8 mouse cellular contexts compared by ENCODE assay signal in genomic region chr4:146167879-146168532, GRCm38 (mm10). TPM values are rescaled to one million over a fixed set of nuclear protein-coding genes. Genes with fewer than 3 reads are reported as not detected.
A peak's percentile ranks its signal among the peaks of the same experiment; 100 is the strongest.
DNase-seq lines count a peak whose midpoint lies in the region; ATAC-seq and TF ChIP-seq lines count a peak whose summit lies in the region.
"Not testable (repeated sequence)": the region's sequence is repeated elsewhere in the genome, so short reads cannot be mapped to it uniquely, and the experiment has no call there.

No protein-coding gene starts in this region.

- 82% methylated on average over 10 of the region's 10 CpGs for WGBS in embryonic facial prominence, embryonic 11.5 days
- 85% methylated on average over 10 of the region's 10 CpGs for WGBS in hindbrain, embryonic 15.5 days
- WGBS in kidney, postnatal 0 days: 84% methylated on average over 10 of the region's 10 CpGs
- WGBS in lung, embryonic 16.5 days: 77% methylated on average over 10 of the region's 10 CpGs
- WGBS in neural tube, embryonic 15.5 days: 86% methylated on average over 10 of the region's 10 CpGs

- peak; percentile 57 for DNase-seq in ES-CJ7 (ENCODE audit: low read depth, low spot score)
- not testable (repeated sequence) for DNase-seq in embryonic facial prominence, embryonic 11.5 days (ENCODE audit: low spot score)
- DNase-seq in heart, adult 11 months: peak; percentile 96
- peak; percentile 7 for DNase-seq in kidney, postnatal 0 days (ENCODE audit: low spot score)
- DNase-seq in urinary bladder, adult 2 months (ENCODE audit: low spot score): peak; percentile 25

- not testable (repeated sequence) for TF ChIP-seq CTCF in kidney, postnatal 0 days (IDR thresholded peaks at IDR 0.05; ENCODE audit: low read depth)

- not testable (repeated sequence) for H3K9ac ChIP-seq in embryonic facial prominence, embryonic 11.5 days (replicated peaks; ENCODE audit: low read length); hindbrain, embryonic 15.5 days; kidney, postnatal 0 days (ENCODE audit: low read depth, low read length); lung, embryonic 16.5 days (ENCODE audit: low read length); neural tube, embryonic 15.5 days (replicated peaks)

- not testable (repeated sequence) for H3K4me1 ChIP-seq in embryonic facial prominence, embryonic 11.5 days (ENCODE audit: control insufficient read depth, insufficient read depth, low read length); hindbrain, embryonic 15.5 days (replicated peaks); kidney, postnatal 0 days (replicated peaks; ENCODE audit: insufficient read depth, low read length); lung, embryonic 16.5 days (replicated peaks; ENCODE audit: control insufficient read depth, insufficient read depth, low read length); neural tube, embryonic 15.5 days

- not testable (repeated sequence) for H3K27me3 ChIP-seq in embryonic facial prominence, embryonic 11.5 days (ENCODE audit: control insufficient read depth, insufficient read depth, low read length); hindbrain, embryonic 15.5 days; kidney, postnatal 0 days (ENCODE audit: insufficient read depth, low read length); lung, embryonic 16.5 days (ENCODE audit: control insufficient read depth, insufficient read depth, low read depth, low read length); neural tube, embryonic 15.5 days (replicated peaks)

- not testable (repeated sequence) for H3K27ac ChIP-seq in embryonic facial prominence, embryonic 11.5 days (replicated peaks; ENCODE audit: low read depth, low read length); hindbrain, embryonic 15.5 days (replicated peaks); kidney, postnatal 0 days; lung, embryonic 16.5 days (ENCODE audit: low read length); neural tube, embryonic 15.5 days (replicated peaks)

- H3K9me3 ChIP-seq in embryonic facial prominence, embryonic 11.5 days (replicated peaks; ENCODE audit: control insufficient read depth, low read length); kidney, postnatal 0 days (replicated peaks; ENCODE audit: low read length); lung, embryonic 16.5 days (ENCODE audit: control insufficient read depth, low read length): not testable (repeated sequence)
- H3K9me3 ChIP-seq in hindbrain, embryonic 15.5 days: peaks cover 17% of the 10 kb centered on the region
- H3K9me3 ChIP-seq in neural tube, embryonic 15.5 days (replicated peaks): peaks cover 19% of the 10 kb centered on the region

- H3K4me3 ChIP-seq in embryonic facial prominence, embryonic 11.5 days (ENCODE audit: low read depth, low read length); hindbrain, embryonic 15.5 days; kidney, postnatal 0 days (replicated peaks; ENCODE audit: low read depth, low read length); lung, embryonic 16.5 days (ENCODE audit: low read length); neural tube, embryonic 15.5 days (replicated peaks): not testable (repeated sequence)

- H3K36me3 ChIP-seq in embryonic facial prominence, embryonic 11.5 days (replicated peaks; ENCODE audit: control insufficient read depth, insufficient read depth, low read depth, low read length); hindbrain, embryonic 15.5 days; kidney, postnatal 0 days (ENCODE audit: insufficient read depth, low read length); lung, embryonic 16.5 days (ENCODE audit: control insufficient read depth, insufficient read depth, low read length); neural tube, embryonic 15.5 days: not testable (repeated sequence)

- not testable (repeated sequence) for H3K4me2 ChIP-seq in embryonic facial prominence, embryonic 11.5 days (ENCODE audit: low read depth, low read length); hindbrain, embryonic 15.5 days; kidney, postnatal 0 days (ENCODE audit: low read length); lung, embryonic 16.5 days (ENCODE audit: low read depth, low read length); neural tube, embryonic 15.5 days

- peak; percentile 79; the same call in 1 of the 2 replicates for ATAC-seq in embryonic facial prominence, embryonic 11.5 days (replicated peaks; ENCODE audit: insufficient number of reproducible peaks, low FRiP score, low TSS enrichment, low read depth)
- peak; percentile 56; the same call in 1 of the 2 replicates for ATAC-seq in hindbrain, embryonic 15.5 days (ENCODE audit: low FRiP score, low read depth)
- 0 out of 2 replicates have a peak, but pooled peaks have one; percentile 55 for ATAC-seq in kidney, postnatal 0 days (replicated peaks; ENCODE audit: low FRiP score, low read depth)
- ATAC-seq in lung, embryonic 16.5 days (ENCODE audit: low read depth): peak; percentile 26
- ATAC-seq in neural tube, embryonic 15.5 days (ENCODE audit: low FRiP score): peak; percentile 66; the same call in 1 of the 2 replicates

RNA-seq across cellular contexts. Expression of gene Zfp600, which starts 11.4 kb away (rescaled TPM):
- not detected in 2 replicates for polyA plus RNA-seq in embryonic facial prominence, embryonic 11.5 days (2014; fragmentation: Nextera tagmentation; extraction: Ambion mirVana)
- not detected in 2 replicates for polyA plus RNA-seq in hindbrain, embryonic 15.5 days (2015; fragmentation: Nextera tagmentation; extraction: Ambion mirVana)
- not detected in 2 replicates for polyA plus RNA-seq in kidney, postnatal 0 days (2015; fragmentation: Nextera tagmentation; extraction: Ambion mirVana)
- not detected in 2 replicates for polyA plus RNA-seq in lung, embryonic 16.5 days (2015; fragmentation: Nextera tagmentation; extraction: Ambion mirVana)
- 0.04 TPM in 1 of 2 replicates, not detected in the other for polyA plus RNA-seq in neural tube, embryonic 15.5 days (2015; fragmentation: Nextera tagmentation; extraction: Ambion mirVana)
- 0.11 TPM in 1 of 2 replicates, not detected in the other for polyA plus RNA-seq in urinary bladder, adult 2 months (2012; rRNA removed)

Comparison
In these comparisons a context has a peak if more than half of its experiments do, and no peak if none do; other contexts are left out.
1. ATAC-seq: peak in every context shown above with its lines; median percentile 79 in embryonic facial prominence, embryonic 11.5 days; 66 in neural tube, embryonic 15.5 days; 56 in hindbrain, embryonic 15.5 days; 55 in kidney, postnatal 0 days; 26 in lung, embryonic 16.5 days.